Mouse (Mus musculus) G1E (cell line): ENCODE data around the gene Hist1h2bp. TPM values are rescaled to one million over a fixed set of nuclear protein-coding genes. Genes with fewer than 3 reads are reported as not detected.
A peak's percentile ranks its signal among the peaks of the same experiment; 100 is the strongest.
"Not testable (repeated sequence)": the region's sequence is repeated elsewhere in the genome, so short reads cannot be mapped to it uniquely, and the experiment has no call there.

ENCODE experiments used
- ATAC-seq: 2 replicates; pipeline ENCODE4 v1.8.0; 2016; ENCODE audit warnings: mild to moderate bottlenecking; ENCODE audit not compliant: insufficient number of reproducible peaks, poor library complexity, low FRiP score, severe bottlenecking; ENCODE audit errors: extremely low read depth
- DNase-seq: peaks from one replicate; pipeline ENCODE4 v3.0.0; 2012; ENCODE audit warnings: low spot score
- H3K27me3 ChIP-seq: 2 replicates; pipeline ENCODE4 v1.6.1; 2012; ENCODE audit warnings: mild to moderate bottlenecking, low read length, inconsistent platforms; ENCODE audit not compliant: insufficient read depth
- H3K36me3 ChIP-seq: replicated peaks from 2 replicates; pipeline ENCODE3; 2012; ENCODE audit warnings: mild to moderate bottlenecking, inconsistent platforms
- H3K4me1 ChIP-seq: 2 replicates; pipeline ENCODE4 v1.6.1; 2012; ENCODE audit warnings: low read depth, low read length, inconsistent platforms, mixed read lengths; ENCODE audit not compliant: insufficient read depth
- H3K4me3 ChIP-seq: 2 replicates; pipeline ENCODE4 v1.5.1; 2012; ENCODE audit warnings: low read depth, mild to moderate bottlenecking, inconsistent platforms, low read length, moderate library complexity, mixed read lengths
- H3K9me3 ChIP-seq: replicated peaks from 2 replicates; pipeline ENCODE4 v1.6.1; 2012; ENCODE audit warnings: inconsistent platforms
- CTCF ChIP-seq: IDR thresholded peaks from 2 replicates; pipeline ENCODE4 v1.5.1; 2012; ENCODE audit warnings: low read depth, low read length, inconsistent platforms, mixed read lengths
- GATA1 ChIP-seq: IDR thresholded peaks from 2 replicates; pipeline ENCODE4 v1.6.1; 2012; ENCODE audit warnings: borderline replicate concordance, low read length, inconsistent platforms, mixed read lengths
- GATA2 ChIP-seq: IDR thresholded peaks from 2 replicates; pipeline ENCODE4 v1.6.1; 2012; ENCODE audit warnings: low read depth, low read length, inconsistent platforms, borderline replicate concordance
- POLR2AphosphoS5 ChIP-seq: IDR thresholded peaks from 2 replicates; pipeline ENCODE4 v1.6.1; 2012; ENCODE audit warnings: low read depth, low read length, inconsistent platforms; ENCODE audit not compliant: insufficient replicate concordance
- TAL1 ChIP-seq: conservative IDR thresholded peaks from 2 replicates; pipeline ENCODE4 v1.6.1; 2012; ENCODE audit warnings: low read depth, low read length, inconsistent platforms, mixed read lengths
- polyA plus RNA-seq: library from polyadenylated mRNA; stranded (reverse); fragments of >175 nt; gene quantifications from 2 replicates; pipeline ENCODE4 v1.2.3, GENCODE M21; 2012
- total RNA-seq, 2 experiments: library from RNA; stranded (forward) in 1 of 2; stranded (reverse) in 1 of 2; fragments of 200-1000 nt in 1 of 2; fragments of >200 nt in 1 of 2; fragmentation: Nextera tagmentation in 1 of 2; gene quantifications; 2 replicates each; pipeline ENCODE4 v1.2.3; 2014 to 2017

Gene Hist1h2bp
- total RNA-seq (2014; fragmentation: Nextera tagmentation) (88.4 and 192 TPM in 2 replicates), total RNA-seq (2017) (55.4 and 77.8 TPM in 2 replicates), polyA plus RNA-seq (6.8 and 18.8 TPM in 2 replicates)

DNA sequence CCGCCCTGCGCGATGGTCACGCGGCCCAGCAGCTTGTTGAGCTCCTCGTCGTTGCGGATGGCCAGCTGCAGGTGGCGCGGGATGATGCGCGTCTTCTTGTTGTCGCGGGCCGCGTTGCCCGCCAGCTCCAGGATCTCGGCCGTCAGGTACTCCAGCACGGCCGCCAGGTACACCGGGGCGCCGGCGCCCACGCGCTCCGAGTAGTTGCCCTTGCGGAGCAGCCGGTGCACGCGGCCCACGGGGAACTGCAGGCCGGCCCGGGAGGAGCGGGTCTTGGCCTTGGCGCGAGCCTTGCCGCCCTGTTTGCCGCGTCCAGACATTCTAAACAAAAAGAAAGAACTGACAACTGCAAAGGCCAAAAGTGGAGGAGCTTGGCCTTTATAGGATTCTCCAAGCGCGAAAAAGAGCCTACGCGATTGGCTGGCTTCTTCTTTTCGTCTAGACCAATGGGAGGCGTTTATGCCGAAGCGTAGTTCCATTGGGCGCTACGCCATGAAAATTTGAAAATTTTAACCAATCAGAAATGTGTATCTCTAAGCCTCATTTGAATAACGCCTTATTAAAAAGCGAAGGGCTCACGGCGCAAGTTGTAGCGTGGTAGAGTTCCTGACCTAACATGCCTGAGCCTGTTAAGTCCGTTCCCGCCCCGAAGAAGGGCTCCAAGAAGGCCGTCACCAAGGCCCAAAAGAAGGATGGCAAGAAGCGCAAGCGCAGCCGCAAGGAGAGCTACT, at the start of gene Hist1h2bp, which contains the start of gene Hist1h2an:
TSS of gene Hist1h2bp (plus strand) at position 563 of the 731 bp plus-strand sequence.
TSS of gene Hist1h2an (minus strand) at position 320 of the 731 bp plus-strand sequence.
- DNase-seq (peak; percentile 50), ATAC-seq (peak; percentile 76)
- H3K4me3 ChIP-seq: peak within 1 kb of the TSS; percentile 61; the same call in 1 of the 2 replicates
- H3K9me3 ChIP-seq, H3K27me3 ChIP-seq, H3K36me3 ChIP-seq: not testable (repeated sequence)
- peaks cover 30% of the 10 kb centered on the region for H3K4me1 ChIP-seq

DNA sequence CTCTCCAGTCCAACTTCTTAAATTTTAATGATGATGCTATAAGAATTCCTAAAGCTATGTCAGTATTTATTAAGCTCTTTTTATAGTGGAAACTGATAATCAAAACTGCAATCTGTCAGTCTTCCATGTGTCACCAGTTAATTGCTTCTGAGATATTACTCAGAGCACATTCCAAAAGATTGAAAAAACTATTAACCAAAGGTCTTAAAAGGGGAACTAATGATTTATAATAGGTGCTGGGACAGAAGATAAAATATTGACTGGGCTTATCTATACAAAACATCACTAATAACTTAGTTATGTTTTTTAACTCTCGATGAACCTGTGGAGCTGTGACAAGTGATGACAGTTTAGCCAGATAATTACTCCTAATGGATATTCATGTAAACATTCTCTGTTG, 42.3 kb upstream of the Hist1h2bp start:
- H3K4me3 ChIP-seq: no peak overlapping the region
- no peaks in the 10 kb centered on the region for H3K27me3 ChIP-seq
- ATAC-seq (peak; percentile 68), DNase-seq (no peak)
- TF ChIP-seq TAL1: peak; percentile 64
- no peak for TF ChIP-seq GATA2
- H3K9me3 ChIP-seq: no peaks in the 10 kb centered on the region
- H3K4me1 ChIP-seq: peaks cover 44% of the 10 kb centered on the region
- no peaks in the 10 kb centered on the region for H3K36me3 ChIP-seq

DNA sequence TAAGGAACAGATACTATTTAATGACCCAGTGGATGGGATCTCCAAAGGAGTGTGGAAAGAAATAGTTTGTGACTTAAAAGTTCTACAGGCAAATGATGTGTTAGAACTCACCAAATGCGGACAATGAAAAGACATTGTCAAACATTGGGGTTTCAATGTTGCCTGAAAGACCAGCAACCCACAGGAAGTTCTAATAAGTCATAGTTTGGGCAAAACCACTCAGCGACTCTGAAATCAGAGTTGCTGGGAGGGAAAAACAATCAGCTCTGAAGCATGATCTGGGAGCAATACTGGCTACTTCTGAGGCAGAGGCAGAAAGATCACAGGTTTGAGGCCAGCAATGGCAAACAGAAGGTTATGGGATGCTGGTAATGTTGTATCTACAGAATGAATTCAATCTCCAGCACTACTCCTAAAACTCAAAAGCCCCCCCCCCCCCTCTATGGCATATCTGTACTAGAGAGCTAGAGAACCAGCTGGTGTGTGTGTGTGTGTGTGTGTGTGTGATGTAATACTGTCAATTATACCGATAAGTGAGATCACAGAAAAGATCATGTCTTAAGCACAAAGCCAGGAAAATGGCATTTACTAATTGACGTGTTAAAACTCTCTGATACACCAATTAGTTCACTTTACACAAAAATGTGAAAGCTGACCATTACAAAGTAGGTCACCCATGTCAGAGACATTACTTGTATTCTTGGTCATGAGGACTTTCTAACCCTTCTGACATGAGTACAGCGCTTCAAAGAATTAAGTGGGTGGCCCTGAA, 37.7 kb upstream of the Hist1h2bp start:
- H3K27me3 ChIP-seq: no peaks in the 10 kb centered on the region
- DNase-seq: no peak
- peak overlapping the region; percentile 68 for H3K4me3 ChIP-seq
- H3K4me1 ChIP-seq: peaks cover 49% of the 10 kb centered on the region
- H3K36me3 ChIP-seq: no peaks in the 10 kb centered on the region
- TF ChIP-seq GATA1: no peak
- peak; percentile 97; the same call in 1 of the 2 replicates for TF ChIP-seq POLR2AphosphoS5
- no peak for TF ChIP-seq CTCF
- no peak for TF ChIP-seq TAL1
- TF ChIP-seq GATA2: no peak
- H3K9me3 ChIP-seq: no peaks in the 10 kb centered on the region
- ATAC-seq: no peak

DNA sequence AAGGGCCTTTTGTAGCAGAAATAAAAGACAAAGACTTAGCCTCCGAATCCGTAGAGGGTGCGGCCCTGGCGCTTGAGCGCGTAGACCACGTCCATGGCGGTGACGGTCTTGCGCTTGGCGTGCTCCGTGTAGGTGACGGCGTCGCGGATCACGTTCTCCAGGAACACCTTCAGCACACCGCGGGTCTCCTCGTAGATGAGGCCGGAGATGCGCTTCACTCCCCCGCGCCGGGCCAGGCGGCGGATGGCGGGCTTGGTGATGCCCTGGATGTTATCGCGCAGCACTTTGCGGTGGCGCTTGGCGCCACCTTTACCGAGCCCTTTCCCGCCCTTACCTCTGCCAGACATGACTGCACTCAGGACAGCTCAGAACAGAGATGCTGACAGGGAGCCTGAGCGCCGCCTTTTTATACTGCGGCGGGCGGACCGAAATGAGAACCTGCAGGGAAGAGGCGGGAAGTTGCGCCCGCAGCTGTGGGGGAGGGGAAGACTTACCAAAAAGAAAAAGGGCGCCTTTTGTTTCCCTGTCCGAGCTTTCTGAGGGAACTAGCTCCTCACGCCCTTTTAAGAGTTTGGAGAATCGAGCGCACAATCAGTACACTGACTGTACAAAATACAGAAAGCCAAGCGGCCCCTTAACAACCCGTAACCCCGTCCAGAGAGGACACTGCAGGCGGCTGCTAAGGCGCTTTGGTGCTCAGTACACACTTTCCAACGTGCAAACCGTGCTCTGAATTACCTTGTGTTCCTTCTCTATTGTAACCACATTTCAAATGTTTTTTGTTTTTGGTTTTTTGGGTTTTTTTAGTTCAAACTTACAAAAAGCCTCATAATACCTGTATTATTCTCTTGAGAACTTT, 36.9 kb upstream of the Hist1h2bp start, which contains the start of gene Hist1h4k:
TSS of gene Hist1h4k (minus strand) at position 347 of the 859 bp plus-strand sequence.
- ATAC-seq (peak; percentile 41; the same call in 1 of the 2 replicates), DNase-seq (peak; percentile 25)
- H3K4me1 ChIP-seq: peaks cover 46% of the 10 kb centered on the region
- H3K36me3 ChIP-seq, H3K9me3 ChIP-seq, H3K27me3 ChIP-seq: not testable (repeated sequence)
- TF ChIP-seq POLR2AphosphoS5: peak; percentile 89
- H3K4me3 ChIP-seq: peak within 1 kb of the TSS; percentile 68

DNA sequence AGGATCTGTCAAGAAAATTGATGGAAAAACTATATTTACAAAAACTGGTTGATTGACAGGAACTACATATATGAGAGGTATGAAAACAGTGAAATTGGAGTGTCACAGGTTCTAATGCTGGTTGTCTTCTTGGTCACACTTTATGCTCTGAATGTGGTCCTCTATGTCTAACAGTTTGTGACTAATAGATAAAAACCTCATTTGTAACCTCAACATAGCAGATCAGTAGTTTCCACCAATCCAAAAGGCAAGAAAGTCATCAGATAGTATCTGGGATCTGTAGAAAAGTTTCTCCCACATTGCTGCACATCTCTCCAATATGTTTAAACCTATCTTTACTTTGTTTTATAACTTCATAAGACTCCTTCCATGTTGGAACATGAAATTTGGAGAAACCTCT, 35.8 kb upstream of the Hist1h2bp start:
- TF ChIP-seq GATA1: no peak
- ATAC-seq (no peak), DNase-seq (no peak)
- H3K4me3 ChIP-seq: no peak overlapping the region
- H3K36me3 ChIP-seq: no peaks in the 10 kb centered on the region
- H3K9me3 ChIP-seq: no peaks in the 10 kb centered on the region
- H3K27me3 ChIP-seq: no peaks in the 10 kb centered on the region
- H3K4me1 ChIP-seq: peaks cover 38% of the 10 kb centered on the region

DNA sequence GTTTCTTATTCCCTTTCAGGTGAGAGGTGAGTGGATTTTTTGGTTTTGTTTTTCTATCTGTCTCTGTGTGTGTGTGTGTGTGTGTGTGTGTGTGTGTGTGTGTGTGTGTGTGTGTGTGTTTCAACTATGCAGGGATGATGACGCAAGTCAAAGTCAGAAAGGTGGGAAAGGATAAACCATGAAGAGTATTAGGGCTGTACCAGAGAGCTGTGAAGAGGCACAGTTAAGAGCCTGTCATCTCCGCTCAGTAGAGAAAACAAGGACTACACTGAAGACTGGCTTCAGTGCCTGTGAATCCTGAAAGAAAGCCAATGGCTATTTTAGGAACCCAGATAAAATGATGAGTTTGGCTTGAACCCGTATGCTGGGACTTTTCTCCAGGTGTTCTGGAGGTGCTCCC, 35.4 kb upstream of the Hist1h2bp start:
- ATAC-seq (no peak), DNase-seq (no peak)
- Histone ChIP-seq H3K27me3 (no peaks in the 10 kb centered on the region), H3K4me3 (no peak overlapping the region), H3K36me3 (no peaks in the 10 kb centered on the region), H3K9me3 (no peaks in the 10 kb centered on the region), H3K4me1 (peaks cover 37% of the 10 kb centered on the region)
- TF ChIP-seq TAL1 (no peak), GATA2 (no peak), POLR2AphosphoS5 (no peak), GATA1 (no peak), CTCF (no peak)
